Mouse (Mus musculus): Measurements from ENCODE around the gene Cox7a1. TPM values are rescaled to one million over a fixed set of nuclear protein-coding genes. Genes with fewer than 3 reads are reported as not detected.

The Cox7a1 gene
- polyA plus RNA-seq, 2 experiments from 2014 or later = 4.6 TPM; not detected in 1

- ATAC-seq = no peak
Measured at GRCm38 (mm10) chr7:30222205-30222604, 38.3 kb downstream of the Cox7a1 start.

GRCm38 (mm10) chr7:30224206-30224605, 40.3 kb downstream of the Cox7a1 start:
- no peak for ATAC-seq

- ATAC-seq = no peak
Measured at GRCm38 (mm10) chr7:30231328-30231668, 47.4 kb downstream of the Cox7a1 start.

- peak; percentile 97 for ATAC-seq
Measured at GRCm38 (mm10) chr7:30231669-30232454, 47.9 kb downstream of the Cox7a1 start, which contains the start of the genes Polr2i and Tbcb. TSS of gene Polr2i (plus strand) at chr7:30231948. TSS of gene Tbcb (minus strand) at chr7:30232272.

GRCm38 (mm10) chr7:30232631-30233148, 48.7 kb downstream of the Cox7a1 start:
- no peak for ATAC-seq

GRCm38 (mm10) chr7:30233387-30233786, 49.4 kb downstream of the Cox7a1 start:
- ATAC-seq = no peak

GRCm38 (mm10) chr7:30234276-30234858, 50.4 kb downstream of the Cox7a1 start:
- no peak for ATAC-seq

GRCm38 (mm10) chr7:30235091-30235490, 51.1 kb downstream of the Cox7a1 start:
- no peak for ATAC-seq

- ATAC-seq = no peak
Measured at GRCm38 (mm10) chr7:30235625-30236024, 51.7 kb downstream of the Cox7a1 start, which contains the start of gene Ovol3. TSS of gene Ovol3 (minus strand) at chr7:30235725.

Other genes with a start within 250 kb of the Cox7a1 start
- gene Zfp74, start 230.1 kb upstream of the Cox7a1 start, polyA plus RNA-seq (2017; shearing (Covaris generic)) = 1 to 10 TPM; 4.0 to 4.5 TPM
- gene Zfp568, start 200.2 kb upstream of the Cox7a1 start, polyA plus RNA-seq (2017; shearing (Covaris generic)) = 1 to 10 TPM; 1.0 to 1.5 TPM
- 1 to 10 TPM; 4.3 to 5.2 TPM for gene Zfp14, start 132.8 kb upstream of the Cox7a1 start, polyA plus RNA-seq (2017; shearing (Covaris generic))
- 1 to 10 TPM; 4.9 to 5.5 TPM for gene Zfp82, start 111.2 kb upstream of the Cox7a1 start, polyA plus RNA-seq (2017; shearing (Covaris generic))
- 1 to 10 TPM; 1.9 to 3.2 TPM for gene Gm26920, start 93.7 kb upstream of the Cox7a1 start, polyA plus RNA-seq (2017; shearing (Covaris generic))
- 1 to 10 TPM; 8.4 to 9.9 TPM for gene Zfp566, start 93.6 kb upstream of the Cox7a1 start, polyA plus RNA-seq (2017; shearing (Covaris generic))
- gene Zfp260, start 89.4 kb upstream of the Cox7a1 start, polyA plus RNA-seq (2017; shearing (Covaris generic)) = 10 to 100 TPM; 56.6 to 88.9 TPM
- gene Zfp382, start 62.2 kb upstream of the Cox7a1 start, polyA plus RNA-seq (2017; shearing (Covaris generic)) = 10 to 100 TPM; 11.8 to 13.4 TPM
- 10 to 100 TPM; 11.4 to 18.0 TPM for gene Zfp146, start 14.4 kb upstream of the Cox7a1 start, polyA plus RNA-seq (2017; shearing (Covaris generic))
- 10 to 100 TPM; 72.6 to 76.3 TPM for gene Capns1, start 14.7 kb downstream of the Cox7a1 start, polyA plus RNA-seq (2017; shearing (Covaris generic))
- gene Polr2i, start 47.8 kb downstream of the Cox7a1 start, polyA plus RNA-seq (2017; shearing (Covaris generic)) = 10 to 100 TPM; 43.3 to 55.7 TPM
- gene Tbcb, start 48.1 kb downstream of the Cox7a1 start, polyA plus RNA-seq (2017; shearing (Covaris generic)) = 100 to 1,000 TPM; 124 to 138 TPM
- not detected for gene Ovol3, start 51.6 kb downstream of the Cox7a1 start, polyA plus RNA-seq (2017; shearing (Covaris generic))
- gene Thap8, start 96.0 kb downstream of the Cox7a1 start, polyA plus RNA-seq (2017; shearing (Covaris generic)) = under 1 TPM; 0.33 to 0.48 TPM
- gene Wdr62, start 96.3 kb downstream of the Cox7a1 start, polyA plus RNA-seq (2017; shearing (Covaris generic)) = 1 to 10 TPM; 2.9 TPM
- 1 to 10 TPM; 3.8 to 5.2 TPM for gene Clip3, start 107.6 kb downstream of the Cox7a1 start, polyA plus RNA-seq (2017; shearing (Covaris generic))
- 100 to 1,000 TPM; 121 to 130 TPM for gene Alkbh6, start 124.6 kb downstream of the Cox7a1 start, polyA plus RNA-seq (2017; shearing (Covaris generic))
- 1 to 10 TPM; 2.9 to 6.4 TPM for gene Syne4, start 130.7 kb downstream of the Cox7a1 start, polyA plus RNA-seq (2017; shearing (Covaris generic))
- gene E130208F15Rik, start 137.6 kb downstream of the Cox7a1 start, polyA plus RNA-seq (2017; shearing (Covaris generic)) = not detected
- 1 to 10 TPM; 4.2 to 8.5 TPM for gene Sdhaf1, start 139.8 kb downstream of the Cox7a1 start, polyA plus RNA-seq (2017; shearing (Covaris generic))
- gene Lrfn3, start 178.6 kb downstream of the Cox7a1 start, polyA plus RNA-seq (2017; shearing (Covaris generic)) = not detected
- gene Tyrobp, start 229.6 kb downstream of the Cox7a1 start, polyA plus RNA-seq (2017; shearing (Covaris generic)) = 1 to 10 TPM in 1 of 2 experiments, not detected in 1; 8.1 TPM
- 100 to 1,000 TPM; 433 to 632 TPM for gene Hcst, start 235.7 kb downstream of the Cox7a1 start, polyA plus RNA-seq (2017; shearing (Covaris generic))
- gene Nfkbid, start 237.6 kb downstream of the Cox7a1 start, polyA plus RNA-seq (2017; shearing (Covaris generic)) = 10 to 100 TPM; 36.5 to 41.2 TPM